Mouse (Mus musculus): ENCODE results near the gene Plcb3.

DNA sequence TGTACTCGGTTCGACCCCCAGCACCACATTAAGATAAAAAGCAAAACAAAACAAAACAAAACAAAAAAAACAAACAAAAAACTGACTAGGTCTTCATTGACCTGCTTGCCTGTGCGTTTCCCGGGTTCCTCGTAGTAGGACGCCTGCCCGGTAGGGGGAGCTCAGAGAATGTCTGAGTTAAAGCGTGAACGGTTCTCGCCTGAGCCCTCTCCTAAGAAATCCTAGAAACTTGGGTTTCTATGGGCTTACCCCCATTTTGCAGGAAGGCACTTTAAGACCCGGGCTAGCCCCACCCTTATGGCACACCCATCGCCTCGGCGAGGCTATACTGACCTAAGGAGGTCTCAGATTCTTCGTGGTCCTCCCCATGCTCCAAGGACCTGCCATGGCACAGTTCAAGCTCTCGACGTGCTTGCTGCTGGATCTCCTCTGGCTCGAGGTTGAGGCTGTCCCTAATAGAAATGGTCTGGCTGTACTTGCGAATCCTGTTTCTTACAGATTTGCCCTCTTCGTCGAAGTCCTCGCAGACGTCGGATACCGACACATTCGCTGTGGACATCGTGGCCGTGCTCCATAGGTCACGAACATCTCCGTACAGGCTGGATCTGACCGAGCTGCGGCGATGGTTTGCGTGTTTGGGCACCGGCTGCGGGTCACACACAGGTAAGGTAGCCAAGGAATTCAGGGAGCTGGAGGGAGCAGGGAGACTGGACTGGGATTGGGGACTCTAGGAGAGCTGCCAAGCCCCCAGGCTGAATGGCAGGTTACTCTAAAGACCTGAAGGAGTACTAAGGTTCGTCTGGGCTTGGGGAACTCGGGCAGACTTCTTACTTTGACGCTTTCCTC is 51.6 kb downstream of the Plcb3 start:
- TF ChIP-seq CTCF (IDR thresholded peaks at IDR 0.05; ENCODE audit: low read depth, low read length) = peak; percentile 47
- no peak for TF ChIP-seq POLR2AphosphoS5 (IDR thresholded peaks at IDR 0.05; ENCODE audit: insufficient replicate concordance, low read depth, low read length)
